Mouse (Mus musculus) testis, adult 2 months (tissue): ENCODE measurements at regions not wholly inside any gene's neighbourhood (a gene's known extent, or its start where the extent isn't known, plus 50 kb on each side); places are given as distances from the start of the nearest gene placed in this dataset.

Source experiments
- H3K27ac ChIP-seq: fragments of 200-500 bp; 2 replicates; pipeline ENCODE4 v1.5.1; 2012; ENCODE audit warnings: low read depth, low read length; ENCODE audit not compliant: control insufficient read depth, insufficient read depth
- H3K27me3 ChIP-seq: fragments of 200-500 bp; 2 replicates; pipeline ENCODE4 v1.6.1; 2012; ENCODE audit warnings: mild to moderate bottlenecking, low read length, moderate library complexity; ENCODE audit not compliant: control insufficient read depth, insufficient read depth
- H3K36me3 ChIP-seq: fragments of 200-500 bp; 2 replicates; pipeline ENCODE4 v1.6.1; 2012; ENCODE audit warnings: mild to moderate bottlenecking, low read length; ENCODE audit not compliant: control insufficient read depth, insufficient read depth
- H3K4me1 ChIP-seq: fragments of 200-500 bp; 2 replicates; pipeline ENCODE4 v1.6.1; 2012; ENCODE audit warnings: low read length; ENCODE audit not compliant: control insufficient read depth, insufficient read depth
- H3K4me3 ChIP-seq: fragments of 200-500 bp; 2 replicates; pipeline ENCODE4 v1.5.1; 2012; ENCODE audit warnings: low read depth, mild to moderate bottlenecking, low read length, moderate library complexity, mixed read lengths; ENCODE audit not compliant: control insufficient read depth
- CTCF ChIP-seq: fragments of 200-500 bp; IDR thresholded peaks from 2 replicates; pipeline ENCODE4 v1.5.1; 2012; ENCODE audit warnings: low read depth, mild to moderate bottlenecking, inconsistent platforms, low read length, moderate library complexity; ENCODE audit not compliant: control insufficient read depth, insufficient read depth, insufficient replicate concordance
- POLR2A ChIP-seq: fragments of 200-500 bp; IDR thresholded peaks from 2 replicates; pipeline ENCODE4 v1.6.1; 2012; ENCODE audit warnings: low read depth, mild to moderate bottlenecking, inconsistent platforms, low read length, moderate library complexity; ENCODE audit not compliant: control insufficient read depth

DNA sequence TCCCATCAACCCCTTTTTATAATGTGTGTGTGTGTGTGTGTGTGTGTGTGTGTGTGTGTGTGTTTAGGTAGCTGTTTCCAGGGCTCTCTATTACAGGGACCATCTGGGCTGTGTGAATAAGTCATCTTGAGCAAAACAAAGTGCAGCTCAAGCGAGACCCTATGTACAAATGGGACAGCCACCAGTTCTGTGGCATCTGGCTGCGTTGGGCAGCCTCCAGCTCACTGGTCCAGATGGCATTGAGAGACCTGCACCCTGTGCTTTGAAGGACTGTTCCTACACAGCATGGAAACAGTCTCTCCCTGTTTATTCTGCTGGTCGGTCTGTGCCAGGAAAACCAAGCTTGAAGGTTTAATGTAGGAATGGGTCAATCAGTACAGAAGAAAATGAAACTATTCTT lies 311.4 kb upstream of the Cdyl start:
- no peaks in the 10 kb centered on the region for H3K27me3 ChIP-seq
- H3K36me3 ChIP-seq: no peaks in the 10 kb centered on the region
- no peak overlapping the region for H3K27ac ChIP-seq
- TF ChIP-seq CTCF (no peak), POLR2A (no peak)
- no peaks in the 10 kb centered on the region for H3K4me1 ChIP-seq
- H3K4me3 ChIP-seq: no peak overlapping the region

DNA sequence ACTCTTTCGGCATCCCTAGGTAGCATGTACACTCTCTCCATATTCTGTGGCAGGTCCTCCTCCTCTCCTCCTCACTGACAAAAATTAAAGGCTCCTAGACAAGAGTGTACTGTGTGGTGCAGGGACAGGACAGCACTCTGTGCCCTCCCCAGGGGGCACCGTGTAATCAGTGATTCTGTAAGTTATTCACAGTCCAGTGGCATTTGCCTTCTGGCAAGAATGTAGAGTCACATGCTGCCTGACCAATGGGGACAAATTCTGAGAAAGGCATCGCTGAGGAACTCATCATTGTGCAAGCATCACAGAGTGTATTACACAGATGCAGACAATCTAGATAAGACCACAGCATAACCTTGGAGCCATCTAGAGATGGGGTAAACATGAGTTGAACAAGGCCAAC lies 300.3 kb upstream of the Cdyl start:
- Histone ChIP-seq H3K36me3 (no peaks in the 10 kb centered on the region), H3K27me3 (no peaks in the 10 kb centered on the region), H3K4me1 (no peaks in the 10 kb centered on the region), H3K4me3 (no peak overlapping the region), H3K27ac (no peak overlapping the region)
- TF ChIP-seq POLR2A (no peak), CTCF (no peak)

GRCm38 (mm10) chr13:35377487-35377886 lies 282.1 kb upstream of the Cdyl start:
- Histone ChIP-seq H3K27ac (no peak overlapping the region), H3K4me1 (no peaks in the 10 kb centered on the region), H3K27me3 (no peaks in the 10 kb centered on the region), H3K4me3 (no peak overlapping the region), H3K36me3 (no peaks in the 10 kb centered on the region)
- TF ChIP-seq POLR2A: no peak
- TF ChIP-seq CTCF: no peak

GRCm38 (mm10) chr13:35379500-35379899 lies 280.1 kb upstream of the Cdyl start:
- peaks cover 2% of the 10 kb centered on the region; the same call in 1 of the 2 replicates for H3K4me1 ChIP-seq
- TF ChIP-seq POLR2A (no peak), CTCF (no peak)
- H3K36me3 ChIP-seq: no peaks in the 10 kb centered on the region
- H3K27me3 ChIP-seq: no peaks in the 10 kb centered on the region
- H3K27ac ChIP-seq: no peak overlapping the region
- no peak overlapping the region for H3K4me3 ChIP-seq

GRCm38 (mm10) chr13:35380224-35381009 lies 279.2 kb upstream of the Cdyl start:
- no peak for TF ChIP-seq POLR2A
- no peak for TF ChIP-seq CTCF
- Histone ChIP-seq H3K4me3 (no peak overlapping the region), H3K4me1 (peaks cover 2% of the 10 kb centered on the region; the same call in 1 of the 2 replicates), H3K27ac (no peak overlapping the region), H3K27me3 (no peaks in the 10 kb centered on the region), H3K36me3 (no peaks in the 10 kb centered on the region)

DNA sequence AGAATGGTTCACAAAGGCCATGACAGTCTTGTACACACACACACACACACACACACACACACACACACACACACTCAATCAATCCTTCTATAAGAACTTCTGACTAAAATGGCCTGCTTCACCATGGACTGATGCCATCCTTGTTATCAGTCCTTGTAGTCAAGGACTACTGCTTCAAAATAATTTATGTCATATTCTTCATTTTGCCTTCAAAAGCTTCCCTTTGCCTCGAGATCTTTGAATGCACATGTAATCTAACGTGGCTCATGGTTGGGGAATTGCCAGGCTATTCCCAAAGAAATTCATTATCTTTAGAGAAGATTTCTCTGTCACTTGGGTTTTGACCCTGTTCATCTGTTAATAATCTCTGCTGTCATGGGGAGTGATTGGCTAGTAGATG lies 278.0 kb upstream of the Cdyl start:
- Histone ChIP-seq H3K36me3 (no peaks in the 10 kb centered on the region), H3K4me1 (peaks cover 2% of the 10 kb centered on the region; the same call in 1 of the 2 replicates), H3K27ac (no peak overlapping the region), H3K27me3 (no peaks in the 10 kb centered on the region), H3K4me3 (no peak overlapping the region)
- no peak for TF ChIP-seq POLR2A
- TF ChIP-seq CTCF: no peak

GRCm38 (mm10) chr13:35383000-35383623 lies 276.5 kb upstream of the Cdyl start:
- Histone ChIP-seq H3K27ac (no peak overlapping the region), H3K27me3 (no peaks in the 10 kb centered on the region), H3K36me3 (no peaks in the 10 kb centered on the region), H3K4me1 (peaks cover 2% of the 10 kb centered on the region; the same call in 1 of the 2 replicates), H3K4me3 (no peak overlapping the region)
- TF ChIP-seq POLR2A (no peak), CTCF (no peak)
